Mouse (Mus musculus): ENCODE measurements around the gene Rev3l. TPM values are rescaled to one million over a fixed set of nuclear protein-coding genes. Genes with fewer than 3 reads are reported as not detected.
A peak's percentile ranks its signal among the peaks of the same experiment; 100 is the strongest.

Gene Rev3l
- polyA plus RNA-seq, 1 experiment from 2014 or later = 14.1 TPM

- H3K9ac ChIP-seq (ENCODE audit: low read depth, low read length) = peak overlapping the region; percentile 92; the same call in 1 of the 2 replicates
- peaks cover 3% of the 10 kb centered on the region; the same call in 1 of the 2 replicates for H3K4me1 ChIP-seq (replicated peaks; ENCODE audit: insufficient read depth, low read length)
- WGBS = 8% methylated on average over 10 of the region's 10 CpGs
- no peak for TF ChIP-seq CTCF (IDR thresholded peaks at IDR 0.05; ENCODE audit: low read depth)
- H3K4me3 ChIP-seq (replicated peaks; ENCODE audit: low read depth, low read length) = peak overlapping the region; percentile 96
- ATAC-seq (replicated peaks; ENCODE audit: low FRiP score, low read depth) (no peak), DNase-seq (ENCODE audit: low spot score) (peak; percentile 25)
- peak overlapping the region; percentile 60 for H3K4me2 ChIP-seq (ENCODE audit: low read length)
- no peaks in the 10 kb centered on the region for H3K36me3 ChIP-seq (ENCODE audit: insufficient read depth, low read length)
- 0 out of 2 replicates have a peak overlapping the region, but pooled peaks have one; percentile 99 for H3K27ac ChIP-seq
- no peaks in the 10 kb centered on the region for H3K9me3 ChIP-seq (replicated peaks; ENCODE audit: low read length)
- H3K27me3 ChIP-seq (ENCODE audit: insufficient read depth, low read length) = no peaks in the 10 kb centered on the region
These were observed 1.6 kb downstream of the Rev3l start for GRCm38 (mm10) chr10:39733421-39733930.

- no peak for TF ChIP-seq CTCF (IDR thresholded peaks at IDR 0.05; ENCODE audit: low read depth)
- no peaks in the 10 kb centered on the region for H3K36me3 ChIP-seq (ENCODE audit: insufficient read depth, low read length)
- no peaks in the 10 kb centered on the region for H3K9me3 ChIP-seq (replicated peaks; ENCODE audit: low read length)
- no peaks in the 10 kb centered on the region for H3K27me3 ChIP-seq (ENCODE audit: insufficient read depth, low read length)
- ATAC-seq (replicated peaks; ENCODE audit: low FRiP score, low read depth) = no peak
- no peaks in the 10 kb centered on the region; the same call in 1 of the 2 replicates for H3K4me1 ChIP-seq (replicated peaks; ENCODE audit: insufficient read depth, low read length)
- no peak overlapping the region for H3K27ac ChIP-seq
- WGBS = 86% methylated on average over 4 of the region's 4 CpGs
- H3K4me3 ChIP-seq (replicated peaks; ENCODE audit: low read depth, low read length) = no peak overlapping the region
- H3K9ac ChIP-seq (ENCODE audit: low read depth, low read length) = no peak overlapping the region
- DNase-seq (ENCODE audit: low spot score) = no peak
- no peak overlapping the region for H3K4me2 ChIP-seq (ENCODE audit: low read length)
These were observed 4.3 kb downstream of the Rev3l start for GRCm38 (mm10) chr10:39736187-39736586.

- Histone ChIP-seq H3K4me3 (replicated peaks; ENCODE audit: low read depth, low read length) (no peak overlapping the region), H3K27ac (no peak overlapping the region), H3K36me3 (ENCODE audit: insufficient read depth, low read length) (no peaks in the 10 kb centered on the region), H3K27me3 (ENCODE audit: insufficient read depth, low read length) (no peaks in the 10 kb centered on the region), H3K4me2 (ENCODE audit: low read length) (no peak overlapping the region), H3K9me3 (replicated peaks; ENCODE audit: low read length) (no peaks in the 10 kb centered on the region), H3K4me1 (replicated peaks; ENCODE audit: insufficient read depth, low read length) (no peaks in the 10 kb centered on the region), H3K9ac (ENCODE audit: low read depth, low read length) (no peak overlapping the region)
- 84% methylated on average over 4 of the region's 4 CpGs for WGBS
- TF ChIP-seq CTCF (IDR thresholded peaks at IDR 0.05; ENCODE audit: low read depth) = no peak
- ATAC-seq (replicated peaks; ENCODE audit: low FRiP score, low read depth) (no peak), DNase-seq (ENCODE audit: low spot score) (no peak)
These were observed 10.1 kb downstream of the Rev3l start for GRCm38 (mm10) chr10:39742057-39742456.

DNA sequence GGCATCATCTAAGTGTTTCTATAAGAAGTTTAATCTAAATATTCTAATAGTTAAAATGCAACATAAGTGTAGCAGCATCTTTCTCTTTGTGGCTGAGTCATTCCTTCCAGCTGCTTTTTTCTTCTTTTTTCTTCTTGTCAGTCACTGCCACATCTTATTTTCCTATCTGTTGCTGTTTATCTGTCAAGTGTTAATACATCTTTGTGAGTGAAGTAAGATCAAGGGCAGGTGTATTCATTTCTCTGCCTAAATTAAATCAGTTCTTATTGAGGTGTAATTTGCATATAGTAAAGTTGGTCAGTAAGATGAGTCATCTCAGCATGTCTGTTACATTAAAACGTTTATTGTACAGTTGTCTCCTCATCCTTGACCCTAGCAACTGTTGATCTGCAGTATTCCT, 32.8 kb downstream of the Rev3l start:
- Histone ChIP-seq H3K27ac (no peak overlapping the region), H3K36me3 (ENCODE audit: insufficient read depth, low read length) (no peaks in the 10 kb centered on the region), H3K4me1 (replicated peaks; ENCODE audit: insufficient read depth, low read length) (no peaks in the 10 kb centered on the region), H3K4me2 (ENCODE audit: low read length) (no peak overlapping the region), H3K9ac (ENCODE audit: low read depth, low read length) (no peak overlapping the region), H3K4me3 (replicated peaks; ENCODE audit: low read depth, low read length) (no peak overlapping the region), H3K27me3 (ENCODE audit: insufficient read depth, low read length) (no peaks in the 10 kb centered on the region), H3K9me3 (replicated peaks; ENCODE audit: low read length) (no peaks in the 10 kb centered on the region)
- WGBS = 79% methylated on average over 1 of the region's 1 CpGs
- DNase-seq (ENCODE audit: low spot score) (no peak), ATAC-seq (replicated peaks; ENCODE audit: low FRiP score, low read depth) (no peak)
- TF ChIP-seq CTCF (IDR thresholded peaks at IDR 0.05; ENCODE audit: low read depth) = no peak

- ATAC-seq (replicated peaks; ENCODE audit: low FRiP score, low read depth) (no peak), DNase-seq (ENCODE audit: low spot score) (no peak)
- Histone ChIP-seq H3K4me2 (ENCODE audit: low read length) (no peak overlapping the region), H3K27me3 (ENCODE audit: insufficient read depth, low read length) (no peaks in the 10 kb centered on the region), H3K9ac (ENCODE audit: low read depth, low read length) (no peak overlapping the region), H3K9me3 (replicated peaks; ENCODE audit: low read length) (no peaks in the 10 kb centered on the region), H3K27ac (no peak overlapping the region), H3K4me1 (replicated peaks; ENCODE audit: insufficient read depth, low read length) (no peaks in the 10 kb centered on the region), H3K4me3 (replicated peaks; ENCODE audit: low read depth, low read length) (no peak overlapping the region), H3K36me3 (ENCODE audit: insufficient read depth, low read length) (no peaks in the 10 kb centered on the region)
- TF ChIP-seq CTCF (IDR thresholded peaks at IDR 0.05; ENCODE audit: low read depth) = no peak
- 80% methylated on average over 4 of the region's 4 CpGs for WGBS
These were observed 34.8 kb downstream of the Rev3l start for GRCm38 (mm10) chr10:39766702-39767101.

- Histone ChIP-seq H3K9me3 (replicated peaks; ENCODE audit: low read length) (no peaks in the 10 kb centered on the region), H3K9ac (ENCODE audit: low read depth, low read length) (no peak overlapping the region), H3K27ac (no peak overlapping the region), H3K36me3 (ENCODE audit: insufficient read depth, low read length) (no peaks in the 10 kb centered on the region), H3K4me2 (ENCODE audit: low read length) (no peak overlapping the region), H3K27me3 (ENCODE audit: insufficient read depth, low read length) (no peaks in the 10 kb centered on the region), H3K4me3 (replicated peaks; ENCODE audit: low read depth, low read length) (no peak overlapping the region), H3K4me1 (replicated peaks; ENCODE audit: insufficient read depth, low read length) (no peaks in the 10 kb centered on the region)
- no peak for ATAC-seq (replicated peaks; ENCODE audit: low FRiP score, low read depth)
- no peak for DNase-seq (ENCODE audit: low spot score)
- 74% methylated on average over 2 of the region's 2 CpGs for WGBS
- TF ChIP-seq CTCF (IDR thresholded peaks at IDR 0.05; ENCODE audit: low read depth) = no peak
These were observed 40.3 kb downstream of the Rev3l start for GRCm38 (mm10) chr10:39772259-39772658.
